Mouse (Mus musculus) heart, adult 9 months (tissue): ENCODE data around the gene Olfr1176.

Experiments
- DNase-seq, 2 experiments: peaks; one replicate each; pipeline ENCODE4 v3.0.0; 2022; ENCODE audit warnings: low spot score in 2 of 2

Olfr1176 gene

DNA sequence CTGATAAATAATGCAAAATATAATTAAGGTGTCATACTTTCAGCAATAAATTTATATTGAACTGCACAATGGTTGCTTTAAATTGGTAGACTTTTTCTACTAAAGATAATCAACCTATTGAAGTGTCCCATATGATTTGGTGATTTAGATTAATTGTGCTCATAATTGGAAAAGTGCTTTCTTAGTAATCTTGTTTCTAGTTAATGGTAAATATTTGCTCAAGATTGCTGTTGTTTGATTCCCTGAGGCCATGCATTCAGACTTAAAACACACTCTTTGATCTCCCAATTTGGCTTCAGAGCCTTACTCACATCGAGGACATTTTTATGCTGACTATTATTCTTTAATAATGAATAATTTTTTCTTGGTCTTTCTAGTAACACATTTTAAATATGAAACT lies at the start of gene Olfr1176:
Gene Olfr1176, plus strand, starts transcription at position 301 of the 400 bp plus-strand sequence.
- no peak for DNase-seq

DNA sequence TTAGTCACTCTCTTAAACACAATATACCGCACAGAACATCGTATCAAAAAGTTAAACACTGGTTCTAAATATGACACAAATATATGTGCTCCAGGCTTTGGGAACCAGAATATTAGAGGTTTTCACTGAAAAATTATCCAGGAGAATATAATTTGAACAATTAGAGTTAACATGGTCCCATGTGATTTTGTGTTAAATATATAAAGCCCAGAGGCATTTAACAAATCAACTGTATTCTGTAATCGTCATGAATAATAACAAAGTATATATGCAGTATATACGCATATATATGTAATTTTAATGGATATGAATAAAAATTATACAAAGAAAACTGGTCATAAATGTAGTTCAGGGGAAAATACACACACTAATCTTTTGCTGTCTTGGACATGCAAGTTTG lies 21.5 kb upstream of the Olfr1176 start, which contains the start of gene Olfr1174-ps:
Gene Olfr1174-ps, minus strand, starts transcription at position 101 of the 400 bp plus-strand sequence.
- DNase-seq: no peak

DNA sequence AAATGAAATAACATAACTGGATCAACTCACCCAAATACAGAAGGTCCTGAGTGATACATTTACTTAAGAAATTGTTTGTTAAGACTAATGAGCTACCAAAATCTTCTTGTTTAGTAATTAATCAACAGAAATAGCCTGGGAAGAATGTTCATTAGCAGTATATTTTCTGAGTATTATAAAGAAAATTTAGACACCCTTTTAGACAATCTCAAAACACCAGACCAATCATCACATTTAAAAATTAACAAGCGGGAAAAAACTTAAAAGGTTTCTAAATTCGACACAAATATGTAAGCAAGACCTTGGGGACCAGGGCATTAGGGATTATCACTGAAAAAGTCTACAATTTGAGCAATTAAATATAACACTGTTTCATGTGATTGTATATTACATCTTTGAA lies 9.4 kb upstream of the Olfr1176 start, which contains the start of gene Olfr1175-ps:
Gene Olfr1175-ps, minus strand, starts transcription at position 101 of the 400 bp plus-strand sequence.
- no peak for DNase-seq

DNA sequence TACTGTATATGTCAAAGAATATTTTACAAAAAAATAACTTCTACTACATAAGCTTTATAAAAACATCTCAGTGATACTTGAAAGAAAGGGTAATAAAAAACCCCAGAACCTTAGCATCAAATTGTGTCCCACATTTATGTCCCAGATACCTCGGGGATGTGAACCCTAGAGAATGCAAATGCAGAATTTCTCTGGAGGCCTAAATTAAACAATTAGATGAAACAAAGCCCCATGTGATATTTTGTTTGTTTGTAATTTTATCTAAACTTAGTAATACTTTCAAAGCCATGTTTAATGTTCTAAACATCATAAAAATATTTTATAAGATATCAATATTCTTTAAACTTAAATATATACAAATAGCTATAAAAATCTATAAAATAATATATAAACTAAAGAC lies 9.9 kb downstream of the Olfr1176 start, which contains the start of gene Olfr1177-ps:
Gene Olfr1177-ps, minus strand, starts transcription at position 101 of the 400 bp plus-strand sequence.
- DNase-seq: no peak

DNA sequence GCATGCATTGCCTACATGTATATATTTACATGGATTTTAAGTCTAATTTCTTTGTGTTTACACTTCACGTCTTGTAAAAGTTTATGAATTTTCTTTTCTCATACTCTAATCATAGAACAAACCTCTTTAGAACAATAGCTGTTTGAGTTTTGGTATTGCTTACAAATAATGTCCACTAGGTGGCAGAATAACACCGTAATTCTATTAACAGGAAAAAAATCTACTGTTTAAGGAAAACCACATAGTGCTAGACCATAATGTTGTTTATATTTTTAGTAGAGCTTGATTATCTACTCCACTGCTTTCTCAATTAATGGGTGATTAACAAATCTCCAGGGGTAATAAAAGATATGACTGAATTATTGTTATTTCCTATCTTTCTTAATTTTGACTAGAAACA lies 19.8 kb downstream of the Olfr1176 start:
- DNase-seq: no peak

DNA sequence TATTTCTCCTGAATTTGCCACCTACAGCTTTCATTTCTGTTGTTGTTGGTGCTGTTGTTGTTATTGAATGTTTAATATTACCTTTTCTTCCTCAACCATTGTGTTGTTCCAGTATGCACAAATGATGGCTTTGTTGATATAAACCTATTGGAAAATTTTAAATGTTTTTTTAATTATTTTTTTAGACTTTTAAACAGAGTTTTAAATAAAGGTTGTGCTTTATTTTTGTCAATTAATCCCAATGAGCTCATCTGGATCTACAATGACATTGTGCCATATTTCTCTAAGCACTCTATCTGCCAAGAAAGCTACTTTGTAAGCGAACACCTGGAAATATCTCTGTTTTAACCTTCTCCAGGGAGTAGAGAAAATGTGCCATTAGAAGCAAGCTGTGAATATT lies 50.2 kb downstream of the Olfr1176 start, which contains the start of gene Olfr1178:
Gene Olfr1178, plus strand, starts transcription at position 301 of the 400 bp plus-strand sequence.
- no peak for DNase-seq
